Mouse (Mus musculus) kidney, adult 2 months (tissue): ENCODE measurements around the gene Abr.

ENCODE experiments used
- CTCF ChIP-seq: fragments of 200-500 bp; conservative IDR thresholded peaks from 2 replicates; pipeline ENCODE4 v1.5.1; 2011; ENCODE audit warnings: low read depth, mild to moderate bottlenecking, control low read depth, low read length, moderate library complexity, mixed read lengths; ENCODE audit not compliant: insufficient read depth, insufficient read length
- POLR2A ChIP-seq: fragments of 200-500 bp; IDR thresholded peaks from one replicate; pipeline ENCODE4 v1.6.1; 2011; ENCODE audit warnings: low read depth, low read length, control low read depth

DNA sequence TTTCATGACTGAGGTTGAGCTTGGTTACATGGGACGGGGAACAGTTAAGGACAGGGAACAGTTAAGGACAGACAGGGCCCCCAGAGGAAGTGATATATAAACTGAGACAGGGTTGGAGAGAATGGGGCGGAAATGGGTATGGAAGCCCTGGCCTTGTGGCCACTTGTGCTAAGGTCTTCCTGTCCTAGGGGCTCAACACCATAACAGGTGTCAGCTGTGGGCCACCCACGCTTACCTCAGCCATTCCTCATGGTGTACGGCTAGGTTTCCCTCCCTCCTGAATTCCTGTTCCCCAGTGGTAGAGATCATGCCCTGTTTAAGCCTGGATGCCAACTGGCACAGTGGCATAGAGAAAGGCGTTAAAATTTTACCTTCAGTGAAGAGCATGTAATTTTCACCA is 135.1 kb downstream of the Abr start:
- no peak for TF ChIP-seq POLR2A
- TF ChIP-seq CTCF: no peak
